Mouse (Mus musculus): ENCODE data around the gene Irx4. TPM values are rescaled to one million over a fixed set of nuclear protein-coding genes. Genes with fewer than 3 reads are reported as not detected.

Irx4 gene
- total RNA-seq, 1 experiment from 2014 or later, result not detected

- ATAC-seq (replicated peaks in 1 of 2; ENCODE audit: insufficient read depth in 1 of 2, low FRiP score in 2 of 2, low TSS enrichment in 1 of 2, low read depth in 1 of 2, poor library complexity in 2 of 2, severe bottlenecking in 2 of 2), result no peak
These were observed 44.5 kb downstream of the Irx4 start for GRCm38 (mm10) chr13:73304729-73305128.

- ATAC-seq (replicated peaks in 1 of 2; ENCODE audit: insufficient read depth in 1 of 2, low FRiP score in 2 of 2, low TSS enrichment in 1 of 2, low read depth in 1 of 2, poor library complexity in 2 of 2, severe bottlenecking in 2 of 2), result no peak
These were observed 45.3 kb downstream of the Irx4 start for GRCm38 (mm10) chr13:73305398-73306084.

- no peak for ATAC-seq (replicated peaks in 1 of 2; ENCODE audit: insufficient read depth in 1 of 2, low FRiP score in 2 of 2, low TSS enrichment in 1 of 2, low read depth in 1 of 2, poor library complexity in 2 of 2, severe bottlenecking in 2 of 2)
These were observed 45.8 kb downstream of the Irx4 start for GRCm38 (mm10) chr13:73306085-73306410.

- no peak for ATAC-seq (replicated peaks in 1 of 2; ENCODE audit: insufficient read depth in 1 of 2, low FRiP score in 2 of 2, low TSS enrichment in 1 of 2, low read depth in 1 of 2, poor library complexity in 2 of 2, severe bottlenecking in 2 of 2)
These were observed 46.2 kb downstream of the Irx4 start for GRCm38 (mm10) chr13:73306430-73306829.

- peak; percentile 74 to 81 for ATAC-seq (replicated peaks in 1 of 2; ENCODE audit: insufficient read depth in 1 of 2, low FRiP score in 2 of 2, low TSS enrichment in 1 of 2, low read depth in 1 of 2, poor library complexity in 2 of 2, severe bottlenecking in 2 of 2)
These were observed 50.1 kb downstream of the Irx4 start for GRCm38 (mm10) chr13:73310183-73310929.

Other genes starting within 250 kb of the Irx4 start
- 31.8 and 32.6 TPM in 2 replicates for gene Mrpl36, start 68.0 kb downstream of the Irx4 start, total RNA-seq (2017)
- gene Ndufs6, start 68.1 kb downstream of the Irx4 start, total RNA-seq (2017), result 71.9 and 91.8 TPM in 2 replicates
- gene Lpcat1, start 206.7 kb downstream of the Irx4 start, total RNA-seq (2017), result 19.4 and 22.5 TPM in 2 replicates

All from hematopoietic stem cell, adult 5-6 weeks (primary cell).